Mouse (Mus musculus) right cerebral cortex, postnatal 10 days (tissue): ENCODE measurements around the gene Dmrtc1c2.
"Not testable (repeated sequence)": the region's sequence is repeated elsewhere in the genome, so short reads cannot be mapped to it uniquely, and the experiment has no call there.

ENCODE experiments used
- DNase-seq, 2 experiments: peaks; one replicate each; pipeline ENCODE4 v3.0.0; 2021; ENCODE audit warnings: low spot score in 2 of 2

Gene Dmrtc1c2

GRCm38 (mm10) chrX:102854516-102854915 is at the start of gene Dmrtc1c2:
Dmrtc1c2 (minus strand) TSS chrX:102854616.
- not testable (repeated sequence) for DNase-seq

GRCm38 (mm10) chrX:102867871-102868270 is 13.5 kb upstream of the Dmrtc1c2 start, which contains the start of gene 1700031F05Rik:
1700031F05Rik (minus strand) TSS chrX:102867971.
- DNase-seq: no peak

- DNase-seq: no peak
These were observed 42.1 kb downstream of the Dmrtc1c2 start for GRCm38 (mm10) chrX:102812311-102812710.

GRCm38 (mm10) chrX:102802663-102803062 is 51.8 kb downstream of the Dmrtc1c2 start, which contains the start of gene Dmrtc1c1:
Dmrtc1c1 (plus strand) TSS chrX:102802963.
- not testable (repeated sequence) for DNase-seq
